Mouse (Mus musculus) olfactory bulb, adult 2 months (tissue): Measurements from ENCODE around the gene Tbc1d10a.

Source experiments
- CTCF ChIP-seq: fragments of 200-500 bp; IDR thresholded peaks from 2 replicates; pipeline ENCODE4 v1.5.1; 2012; ENCODE audit warnings: low read depth, mild to moderate bottlenecking, low read length, moderate library complexity; ENCODE audit not compliant: insufficient read depth
- POLR2A ChIP-seq: fragments of 200-500 bp; IDR thresholded peaks from 2 replicates; pipeline ENCODE4 v1.6.1; 2012; ENCODE audit warnings: mild to moderate bottlenecking, low read depth, low read length, moderate library complexity; ENCODE audit not compliant: insufficient read depth

DNA sequence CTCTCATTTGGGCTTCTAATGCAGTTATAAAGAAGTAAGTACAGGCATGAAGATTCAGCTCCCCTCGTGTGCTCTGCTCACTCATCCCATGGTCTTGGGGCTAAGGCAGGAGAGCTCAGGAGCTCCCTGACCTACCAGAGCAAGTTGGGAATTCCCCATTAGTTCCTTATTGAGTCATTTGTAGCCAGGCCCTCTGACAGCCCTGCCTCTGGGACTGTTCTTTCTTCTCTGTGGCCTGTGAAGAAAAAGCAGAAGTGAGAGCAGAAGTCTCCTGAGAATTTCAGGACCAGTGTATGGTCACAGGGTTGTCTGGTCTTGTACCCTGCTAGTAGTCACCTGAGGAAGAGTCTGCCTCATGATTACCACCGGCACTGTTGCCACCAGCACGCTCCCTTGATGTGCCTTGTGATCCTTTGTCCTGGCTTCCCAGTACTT lies 9.0 kb downstream of the Tbc1d10a start:
- TF ChIP-seq CTCF = no peak
- TF ChIP-seq POLR2A = no peak
